Mouse (Mus musculus) stomach, embryonic 16.5 days (tissue): ENCODE data around the gene Plxnd1. TPM values are rescaled to one million over a fixed set of nuclear protein-coding genes. Genes with fewer than 3 reads are reported as not detected.

ENCODE experiments used
- ATAC-seq: fragments of 200-750 bp; cut with Nextera tagmentation; 2 replicates; pipeline ENCODE4 v1.8.0; 2017; ENCODE audit warnings: moderate number of reproducible peaks, moderate TSS enrichment; ENCODE audit not compliant: insufficient read depth, low FRiP score
- H3K27ac ChIP-seq: fragments of 300-500 bp; sonication (generic); 2 replicates; pipeline ENCODE4 v1.5.1; 2014; ENCODE audit warnings: low read length
- H3K27me3 ChIP-seq: fragments of 300-500 bp; sonication (generic); 2 replicates; pipeline ENCODE4 v1.6.1; 2014; ENCODE audit warnings: low read length, control low read depth, mixed read lengths; ENCODE audit not compliant: control insufficient read depth, insufficient read depth
- H3K36me3 ChIP-seq: fragments of 300-500 bp; sonication (generic); 2 replicates; pipeline ENCODE4 v1.6.1; 2014; ENCODE audit warnings: low read length; ENCODE audit not compliant: control insufficient read depth, insufficient read depth
- H3K4me1 ChIP-seq: fragments of 300-500 bp; sonication (generic); 2 replicates; pipeline ENCODE4 v1.6.1; 2014; ENCODE audit warnings: low read length, control low read depth, mixed read lengths; ENCODE audit not compliant: control insufficient read depth, insufficient read depth
- H3K4me2 ChIP-seq: fragments of 300-500 bp; sonication (generic); 2 replicates; pipeline ENCODE4 v1.6.1; 2014; ENCODE audit warnings: low read depth, low read length, mixed read lengths
- H3K4me3 ChIP-seq: fragments of 300-500 bp; sonication (generic); replicated peaks from 2 replicates; pipeline ENCODE4 v1.5.1; 2014; ENCODE audit warnings: mild to moderate bottlenecking, low read length
- H3K9ac ChIP-seq: fragments of 300-500 bp; sonication (generic); 2 replicates; pipeline ENCODE4 v1.6.1; 2014; ENCODE audit warnings: low read length
- H3K9me3 ChIP-seq: fragments of 300-500 bp; sonication (generic); replicated peaks from 2 replicates; pipeline ENCODE4 v1.6.1; 2016; ENCODE audit warnings: low read length, control low read depth; ENCODE audit not compliant: control insufficient read depth
- WGBS: fragments of 180-500 bp; shearing (Covaris S2); extraction: QIAGEN DNeasy Blood & Tissue Kit; methylation state at CpG from one replicate; pipeline ENCODE4 v1.1.7; 2014; 5-methylcytosine and 5-hydroxymethylcytosine counted together
- polyA plus RNA-seq: library from polyadenylated mRNA; unstranded; fragments of >200 nt; fragmentation: Nextera tagmentation; extraction: Ambion mirVana; gene quantifications from 2 replicates; pipeline ENCODE4 v1.2.1, GENCODE M21; 2015

Plxnd1 gene
- polyA plus RNA-seq, 1 experiment from 2014 or later: 27.7 TPM

DNA sequence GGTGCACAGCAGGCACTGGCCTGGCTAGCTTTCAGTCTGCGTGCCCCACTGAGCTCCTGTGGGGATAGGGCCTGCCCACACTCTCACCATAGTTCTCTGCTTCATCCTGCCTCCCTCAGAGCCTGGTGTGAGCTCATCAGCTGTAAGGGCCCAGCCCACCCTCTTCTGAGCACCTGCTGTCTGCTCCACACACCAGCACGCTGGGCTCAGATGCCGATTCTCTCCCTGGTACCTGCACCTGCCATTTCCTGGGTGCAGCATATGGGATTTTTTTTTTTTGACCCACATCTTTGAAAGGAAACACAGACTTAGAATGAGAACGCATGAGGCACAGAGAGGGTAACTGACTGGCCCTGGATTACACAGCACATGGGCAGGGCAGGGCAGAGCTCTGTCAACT is 5.2 kb downstream of the Plxnd1 start:
- Histone ChIP-seq H3K36me3 (no peaks in the 10 kb centered on the region), H3K27ac (no peak overlapping the region), H3K9ac (peak overlapping the region; percentile 35), H3K4me1 (peaks cover 63% of the 10 kb centered on the region), H3K9me3 (no peaks in the 10 kb centered on the region), H3K4me2 (peak overlapping the region; percentile 84), H3K4me3 (peak overlapping the region; percentile 70), H3K27me3 (peaks cover 8% of the 10 kb centered on the region)
- ATAC-seq: no peak
- WGBS: 80% methylated on average over 4 of the region's 4 CpGs

DNA sequence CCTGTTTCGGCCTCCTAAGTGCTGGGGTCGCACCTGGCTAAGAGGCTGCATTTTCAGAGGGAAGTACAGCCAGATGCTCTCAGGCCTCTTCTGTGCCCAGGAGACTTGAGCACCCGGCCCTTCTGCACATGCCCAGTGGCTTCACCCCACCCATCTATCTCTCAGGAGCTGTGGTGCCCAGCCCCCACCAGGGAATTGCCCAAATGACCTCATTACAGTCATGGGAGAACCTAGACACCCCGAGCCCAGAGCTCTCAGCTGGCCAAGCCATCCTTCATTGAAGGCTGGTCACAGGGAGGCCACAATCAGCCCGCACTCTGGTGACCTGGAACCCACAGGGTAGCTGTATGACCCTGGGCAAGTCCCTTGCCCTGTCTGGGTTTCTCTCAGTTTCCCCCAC is 5.8 kb downstream of the Plxnd1 start:
- WGBS: 68% methylated on average over 5 of the region's 5 CpGs

DNA sequence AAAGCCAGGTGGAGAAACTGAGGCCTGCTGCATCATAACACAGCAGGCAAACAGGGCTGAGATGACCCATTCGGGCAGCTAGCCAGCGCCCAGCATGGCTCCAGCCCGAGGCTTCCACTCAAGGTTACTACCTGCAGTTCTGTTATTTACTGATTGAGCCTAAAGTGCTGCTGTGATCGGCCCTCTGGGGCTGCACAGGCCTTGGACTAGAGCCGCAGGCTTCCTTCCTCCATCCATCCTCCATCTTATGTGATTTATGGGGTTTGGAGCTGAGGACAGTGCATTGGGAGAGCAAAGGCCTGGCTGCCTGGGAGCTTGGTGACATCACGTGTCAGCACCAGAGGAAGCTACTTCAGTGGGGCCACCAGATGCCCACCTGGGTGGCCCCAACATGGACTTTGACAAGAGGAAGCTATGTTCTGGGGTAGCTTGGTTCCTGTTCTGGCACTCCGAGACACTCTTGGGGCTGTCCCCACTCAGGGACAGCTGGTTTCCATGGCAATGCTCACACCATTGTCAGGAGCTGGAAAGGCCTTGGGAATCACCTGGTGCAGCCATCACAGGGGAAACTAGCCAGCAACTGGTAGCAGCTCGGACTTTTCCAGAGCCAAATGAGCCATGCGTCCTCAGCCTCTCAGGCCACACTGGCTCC is 7.6 kb downstream of the Plxnd1 start:
- Histone ChIP-seq H3K27ac (peak overlapping the region; percentile 42; the same call in 1 of the 2 replicates), H3K9me3 (no peaks in the 10 kb centered on the region), H3K27me3 (no peaks in the 10 kb centered on the region), H3K9ac (peak overlapping the region; percentile 54), H3K4me2 (peak overlapping the region; percentile 36), H3K4me1 (peaks cover 67% of the 10 kb centered on the region), H3K36me3 (no peaks in the 10 kb centered on the region), H3K4me3 (no peak overlapping the region)
- no peak for ATAC-seq
- WGBS: 58% methylated on average over 9 of the region's 9 CpGs

More for the DNA sequence above, 5.8 kb downstream of the Plxnd1 start:
- no peaks in the 10 kb centered on the region for H3K36me3 ChIP-seq
- ATAC-seq: no peak
- H3K4me2 ChIP-seq: peak overlapping the region; percentile 84
- peaks cover 8% of the 10 kb centered on the region for H3K27me3 ChIP-seq
- H3K9ac ChIP-seq: peak overlapping the region; percentile 3; the same call in 1 of the 2 replicates
- H3K27ac ChIP-seq: no peak overlapping the region
- H3K9me3 ChIP-seq: no peaks in the 10 kb centered on the region
- H3K4me3 ChIP-seq: 0 out of 2 replicates have a peak overlapping the region, but pooled peaks have one; percentile 1
- H3K4me1 ChIP-seq: peaks cover 64% of the 10 kb centered on the region

DNA sequence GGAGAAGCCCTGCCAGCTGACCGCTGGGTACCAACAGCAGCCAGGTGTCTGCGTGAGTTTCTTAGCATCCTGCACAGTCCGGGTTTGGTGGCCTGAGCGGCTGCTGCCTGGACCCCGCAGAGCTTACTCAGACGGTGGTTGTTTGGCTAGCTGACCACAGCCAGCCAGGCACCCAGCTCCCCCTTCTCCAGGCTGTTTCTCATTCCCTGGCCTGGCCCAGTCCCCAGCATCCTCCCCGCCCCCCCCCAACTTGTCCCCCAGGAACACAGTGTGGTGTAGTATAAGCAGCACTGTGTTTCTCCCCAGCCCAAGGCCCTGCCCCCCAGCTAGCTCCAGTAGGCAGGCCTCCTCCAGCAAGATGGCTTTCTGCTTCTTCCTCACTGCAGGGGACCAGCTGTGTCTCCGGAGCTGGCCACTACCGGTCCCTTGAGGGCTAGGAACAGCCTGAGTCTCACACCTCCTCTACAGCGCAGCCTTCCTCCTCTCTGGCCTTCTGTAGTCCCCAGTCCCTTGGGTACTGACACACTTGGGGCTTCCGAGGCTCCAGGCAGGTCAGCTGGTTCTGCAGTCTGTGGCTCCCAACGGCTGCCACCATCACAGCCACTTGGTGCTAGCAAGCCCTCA is 8.2 kb downstream of the Plxnd1 start:
- Histone ChIP-seq H3K9ac (peak overlapping the region; percentile 54), H3K4me2 (peak overlapping the region; percentile 36), H3K27me3 (no peaks in the 10 kb centered on the region), H3K36me3 (no peaks in the 10 kb centered on the region), H3K4me3 (no peak overlapping the region), H3K27ac (peak overlapping the region; percentile 52), H3K9me3 (no peaks in the 10 kb centered on the region), H3K4me1 (peaks cover 66% of the 10 kb centered on the region)
- no peak for ATAC-seq
- WGBS: 60% methylated on average over 12 of the region's 12 CpGs

DNA sequence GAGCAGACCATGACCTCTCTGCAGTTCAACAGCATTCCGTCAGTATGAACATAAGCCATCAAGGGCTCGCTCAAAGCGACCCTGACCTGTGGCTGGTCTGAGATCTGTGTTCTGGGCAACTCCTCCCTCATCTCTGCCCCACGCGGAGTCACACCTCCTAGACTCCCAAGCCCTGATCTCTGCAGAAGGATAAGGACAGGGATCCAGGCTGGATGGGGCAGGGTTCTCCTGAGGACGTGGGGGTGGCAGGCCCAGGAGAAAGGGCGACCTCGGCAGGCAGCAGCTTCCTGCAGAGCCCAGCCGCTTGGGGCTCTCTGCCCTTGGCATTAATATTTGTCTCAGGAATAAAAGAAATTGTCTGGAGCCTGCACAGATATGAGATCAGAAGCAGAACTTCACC is 9.2 kb downstream of the Plxnd1 start:
- H3K27ac ChIP-seq: peak overlapping the region; percentile 52
- H3K36me3 ChIP-seq: no peaks in the 10 kb centered on the region
- ATAC-seq: no peak
- H3K27me3 ChIP-seq: no peaks in the 10 kb centered on the region
- H3K4me2 ChIP-seq: peak overlapping the region; percentile 36; the same call in 1 of the 2 replicates
- 53% methylated on average over 9 of the region's 9 CpGs for WGBS
- H3K4me1 ChIP-seq: peaks cover 56% of the 10 kb centered on the region
- 0 out of 2 replicates have a peak overlapping the region, but pooled peaks have one; percentile 4 for H3K4me3 ChIP-seq
- H3K9ac ChIP-seq: peak overlapping the region; percentile 54
- H3K9me3 ChIP-seq: no peaks in the 10 kb centered on the region

DNA sequence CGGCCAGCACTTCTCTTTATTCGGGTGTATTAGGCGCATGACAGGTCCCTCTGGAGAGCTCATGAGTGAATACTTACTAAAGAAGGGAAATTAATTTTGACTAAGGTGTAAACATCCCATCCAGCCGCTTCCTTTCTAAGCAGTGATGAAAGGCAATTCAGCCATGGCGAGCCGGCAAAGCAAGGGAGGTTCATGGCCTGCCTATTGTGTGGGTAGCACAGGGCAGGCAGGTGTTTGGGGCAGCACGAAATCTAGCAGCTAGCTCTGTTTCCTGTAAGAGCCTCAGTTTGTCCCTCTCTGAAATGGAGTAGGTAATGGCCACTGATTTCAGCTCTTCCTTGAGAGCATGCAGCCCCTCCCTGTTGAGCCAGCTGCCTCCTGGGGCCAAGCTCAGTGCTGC is 10.2 kb downstream of the Plxnd1 start:
- Histone ChIP-seq H3K4me1 (peaks cover 53% of the 10 kb centered on the region), H3K4me3 (no peak overlapping the region), H3K9me3 (no peaks in the 10 kb centered on the region), H3K36me3 (no peaks in the 10 kb centered on the region), H3K27me3 (no peaks in the 10 kb centered on the region), H3K9ac (no peak overlapping the region), H3K27ac (peak overlapping the region; percentile 52; the same call in 1 of the 2 replicates), H3K4me2 (no peak overlapping the region)
- 54% methylated on average over 7 of the region's 7 CpGs for WGBS
- ATAC-seq: no peak

DNA sequence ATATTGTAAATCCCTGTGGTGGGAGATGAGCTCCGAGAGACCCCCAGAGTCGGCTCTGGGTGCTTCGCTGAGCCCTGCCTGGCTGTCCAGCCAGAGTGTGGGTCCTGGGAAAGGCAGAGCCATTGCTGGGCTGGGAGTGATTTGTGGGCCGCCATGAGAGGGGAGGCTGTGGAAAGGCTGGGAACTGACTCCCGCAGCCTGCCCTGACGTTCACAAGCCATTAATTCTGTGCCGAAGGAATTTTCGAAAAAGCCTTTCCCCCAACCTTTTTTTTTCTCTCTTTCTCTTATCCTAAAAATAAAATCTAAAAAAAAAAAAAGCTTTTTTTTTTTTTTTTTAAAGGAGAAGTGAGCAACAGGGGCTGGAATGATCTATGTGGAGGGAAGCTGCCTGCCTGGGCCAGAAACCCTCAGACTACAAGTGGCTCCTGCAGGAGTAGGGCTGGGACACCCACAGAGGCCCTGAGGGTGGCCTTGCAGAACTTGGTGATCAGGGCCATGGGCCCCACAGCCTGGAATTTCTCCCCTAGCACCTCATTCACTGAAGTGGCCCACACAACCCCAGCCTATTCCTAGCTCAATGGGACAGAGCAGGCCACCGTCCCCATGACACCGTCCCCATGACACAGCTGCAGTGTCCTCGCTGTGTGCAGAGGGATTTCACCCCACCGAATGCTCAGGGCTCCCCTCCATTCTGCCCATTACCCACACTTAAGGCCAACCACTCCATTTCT is 11.3 kb downstream of the Plxnd1 start:
- ATAC-seq: no peak

DNA sequence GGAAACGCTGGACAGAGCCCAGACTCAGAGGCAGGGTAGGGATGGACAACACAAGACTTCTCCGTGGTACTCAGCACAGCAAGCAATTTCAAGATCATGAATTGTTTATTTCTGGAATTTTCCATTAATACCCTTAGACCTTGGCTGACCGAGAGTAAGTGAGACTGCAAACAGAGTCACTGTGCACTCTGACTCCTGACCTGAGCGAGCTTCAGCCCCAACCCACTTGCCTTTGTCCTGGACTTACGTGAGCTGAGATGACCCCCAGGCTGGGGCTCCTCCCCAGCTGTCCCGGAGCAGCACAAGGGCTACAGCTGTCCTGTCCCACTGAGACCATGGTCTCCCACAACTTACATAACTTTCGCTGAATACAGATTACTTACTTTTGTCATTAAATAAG is 11.9 kb downstream of the Plxnd1 start:
- H3K27ac ChIP-seq: peak overlapping the region; percentile 80
- peaks cover 48% of the 10 kb centered on the region for H3K4me1 ChIP-seq
- no peaks in the 10 kb centered on the region for H3K36me3 ChIP-seq
- H3K4me2 ChIP-seq: peak overlapping the region; percentile 25
- ATAC-seq: no peak
- H3K9ac ChIP-seq: peak overlapping the region; percentile 49; the same call in 1 of the 2 replicates
- 0 out of 2 replicates have a peak overlapping the region, but pooled peaks have one; percentile 7 for H3K4me3 ChIP-seq
- no peaks in the 10 kb centered on the region for H3K27me3 ChIP-seq
- H3K9me3 ChIP-seq: no peaks in the 10 kb centered on the region
- 45% methylated on average over 7 of the region's 7 CpGs for WGBS

More for the DNA sequence above, 11.3 kb downstream of the Plxnd1 start:
- H3K36me3 ChIP-seq: no peaks in the 10 kb centered on the region
- WGBS: 49% methylated on average over 12 of the region's 12 CpGs
- H3K4me2 ChIP-seq: peak overlapping the region; percentile 25
- peak overlapping the region; percentile 49; the same call in 1 of the 2 replicates for H3K9ac ChIP-seq
- H3K4me1 ChIP-seq: peaks cover 48% of the 10 kb centered on the region
- H3K27ac ChIP-seq: peak overlapping the region; percentile 80
- no peaks in the 10 kb centered on the region for H3K27me3 ChIP-seq
- 0 out of 2 replicates have a peak overlapping the region, but pooled peaks have one; percentile 7 for H3K4me3 ChIP-seq
- H3K9me3 ChIP-seq: no peaks in the 10 kb centered on the region

DNA sequence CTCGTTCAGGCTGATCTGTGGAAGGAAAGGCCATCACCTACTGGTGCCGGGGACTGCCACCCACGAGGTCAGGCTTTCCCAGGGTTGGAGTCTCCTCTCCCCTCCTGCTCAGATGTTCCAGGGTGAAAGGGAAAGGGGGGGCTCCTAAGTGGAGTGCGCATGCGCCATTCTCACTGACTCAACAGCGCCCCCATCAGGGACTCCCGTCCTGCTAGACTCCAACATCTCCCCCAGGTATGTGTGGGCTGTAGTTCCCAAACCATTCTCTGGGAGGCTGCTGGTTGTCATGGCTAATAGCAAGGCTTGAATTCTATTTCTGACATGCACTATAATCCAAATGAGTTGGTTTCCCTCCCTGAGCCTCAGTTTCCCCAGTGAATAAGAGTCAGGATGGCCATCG is 16.2 kb downstream of the Plxnd1 start:
- Histone ChIP-seq H3K27ac (no peak overlapping the region), H3K4me3 (no peak overlapping the region), H3K4me1 (peaks cover 12% of the 10 kb centered on the region), H3K27me3 (no peaks in the 10 kb centered on the region), H3K9me3 (no peaks in the 10 kb centered on the region), H3K36me3 (no peaks in the 10 kb centered on the region), H3K4me2 (no peak overlapping the region), H3K9ac (no peak overlapping the region)
- 69% methylated on average over 8 of the region's 8 CpGs for whole genome bisulfite sequencing
- no peak for ATAC-seq
